Mouse (Mus musculus) bone marrow, adult 2 months (tissue): ENCODE data around the gene Fam163a. TPM values are rescaled to one million over a fixed set of nuclear protein-coding genes. Genes with fewer than 3 reads are reported as not detected.

ENCODE experiments used
- H3K27ac ChIP-seq: fragments of 200-500 bp; 2 replicates; pipeline ENCODE4 v1.5.1; 2012; ENCODE audit warnings: low read depth, mild to moderate bottlenecking, control low read depth, inconsistent platforms, low read length; ENCODE audit not compliant: control insufficient read depth, poor library complexity, insufficient read depth
- H3K4me1 ChIP-seq: fragments of 200-500 bp; 2 replicates; pipeline ENCODE4 v1.6.1; 2011; ENCODE audit warnings: low read length; ENCODE audit not compliant: control insufficient read depth, insufficient read depth
- H3K4me3 ChIP-seq: fragments of 200-500 bp; replicated peaks from 2 replicates; pipeline ENCODE3; 2011; ENCODE audit warnings: mild to moderate bottlenecking, low read depth, low read length, control low read depth; ENCODE audit not compliant: control insufficient read depth
- CTCF ChIP-seq: fragments of 200-500 bp; IDR thresholded peaks from 2 replicates; pipeline ENCODE4 v1.5.1; 2011; ENCODE audit warnings: low read length, control low read depth; ENCODE audit not compliant: control insufficient read depth, insufficient read depth
- POLR2A ChIP-seq: fragments of 200-500 bp; IDR thresholded peaks from 2 replicates; pipeline ENCODE4 v1.6.1; 2011; ENCODE audit warnings: low read depth, mild to moderate bottlenecking, control low read depth, low read length, borderline replicate concordance; ENCODE audit not compliant: control insufficient read depth
- WGBS: fragments of 180-500 bp; shearing (Covaris S2); methylation state at CpG from one replicate; pipeline ENCODE4 v1.1.7; 2018; 5-methylcytosine and 5-hydroxymethylcytosine counted together
- polyA plus RNA-seq: library from polyadenylated mRNA; stranded (reverse); fragments of >200 nt; gene quantifications from 2 replicates; pipeline ENCODE4 v1.2.4, GENCODE M21; 2011; ENCODE audit warnings: low replicate concordance; ENCODE audit not compliant: missing spikeins, insufficient read depth, insufficient read length

The Fam163a gene
- polyA plus RNA-seq, 1 experiment, result not detected

GRCm38 (mm10) chr1:156186646-156187045 lies 18.2 kb downstream of the Fam163a start:
- Histone ChIP-seq H3K27ac (no peak overlapping the region), H3K4me1 (no peaks in the 10 kb centered on the region), H3K4me3 (no peak overlapping the region)
- TF ChIP-seq POLR2A (no peak), CTCF (no peak)
- 80% methylated on average over 3 of the region's 3 CpGs for WGBS

- H3K4me3 ChIP-seq, result no peak overlapping the region
- H3K27ac ChIP-seq, result no peak overlapping the region
- WGBS, result 33% methylated on average over 11 of the region's 11 CpGs
- TF ChIP-seq POLR2A (no peak), CTCF (no peak)
- H3K4me1 ChIP-seq, result no peaks in the 10 kb centered on the region
Measured at GRCm38 (mm10) chr1:156184158-156184571, 20.7 kb downstream of the Fam163a start.

GRCm38 (mm10) chr1:156183176-156183958 lies 21.5 kb downstream of the Fam163a start:
- no peak for TF ChIP-seq POLR2A
- no peak for TF ChIP-seq CTCF
- WGBS, result 88% methylated on average over 6 of the region's 6 CpGs
- H3K4me3 ChIP-seq, result no peak overlapping the region
- no peak overlapping the region for H3K27ac ChIP-seq
- no peaks in the 10 kb centered on the region for H3K4me1 ChIP-seq

- no peak for TF ChIP-seq POLR2A
- TF ChIP-seq CTCF, result no peak
- Histone ChIP-seq H3K27ac (no peak overlapping the region), H3K4me1 (no peaks in the 10 kb centered on the region), H3K4me3 (no peak overlapping the region)
- WGBS, result 91% methylated on average over 11 of the region's 11 CpGs
Measured at GRCm38 (mm10) chr1:156179875-156180274, 25.0 kb downstream of the Fam163a start.

- Histone ChIP-seq H3K4me1 (no peaks in the 10 kb centered on the region), H3K4me3 (no peak overlapping the region), H3K27ac (no peak overlapping the region)
- TF ChIP-seq CTCF, result no peak
- TF ChIP-seq POLR2A, result no peak
- 51% methylated on average over 6 of the region's 6 CpGs for WGBS
Measured at GRCm38 (mm10) chr1:156168737-156169136, 36.1 kb downstream of the Fam163a start.

GRCm38 (mm10) chr1:156116770-156117169 lies 88.1 kb downstream of the Fam163a start:
- TF ChIP-seq POLR2A (no peak), CTCF (no peak)
- 45% methylated on average over 3 of the region's 3 CpGs for WGBS
- H3K4me3 ChIP-seq, result no peak overlapping the region

GRCm38 (mm10) chr1:156113884-156114499 lies 90.8 kb downstream of the Fam163a start:
- no peak for TF ChIP-seq CTCF
- no peak for TF ChIP-seq POLR2A
- no peak overlapping the region for H3K4me3 ChIP-seq
- H3K4me1 ChIP-seq, result no peaks in the 10 kb centered on the region
- no peak overlapping the region for H3K27ac ChIP-seq
- 40% methylated on average over 8 of the region's 8 CpGs for WGBS

More at GRCm38 (mm10) chr1:156116770-156117169, 88.1 kb downstream of the Fam163a start:
- Histone ChIP-seq H3K27ac (no peak overlapping the region), H3K4me1 (no peaks in the 10 kb centered on the region)

- 82% methylated on average over 7 of the region's 7 CpGs for WGBS
- Histone ChIP-seq H3K4me3 (no peak overlapping the region), H3K4me1 (no peaks in the 10 kb centered on the region), H3K27ac (no peak overlapping the region)
- TF ChIP-seq CTCF, result no peak
- no peak for TF ChIP-seq POLR2A
Measured at GRCm38 (mm10) chr1:156112142-156112541, 92.7 kb downstream of the Fam163a start.
